Mouse (Mus musculus) testis, postnatal 14 days (tissue): ENCODE measurements at regions not wholly inside any gene's neighbourhood (a gene's known extent, or its start where the extent isn't known, plus 50 kb on each side); places are given as distances from the start of the nearest gene placed in this dataset.

ENCODE experiments used
- DNase-seq: peaks from one replicate; pipeline ENCODE4 v3.0.0; 2021; ENCODE audit warnings: low spot score

GRCm38 (mm10) chr10:126634731-126635130, 266.4 kb downstream of the Atp23 start:
- no peak for DNase-seq

- DNase-seq, result no peak
Observed at GRCm38 (mm10) chr10:126628057-126628456, 273.1 kb downstream of the Atp23 start.

DNA sequence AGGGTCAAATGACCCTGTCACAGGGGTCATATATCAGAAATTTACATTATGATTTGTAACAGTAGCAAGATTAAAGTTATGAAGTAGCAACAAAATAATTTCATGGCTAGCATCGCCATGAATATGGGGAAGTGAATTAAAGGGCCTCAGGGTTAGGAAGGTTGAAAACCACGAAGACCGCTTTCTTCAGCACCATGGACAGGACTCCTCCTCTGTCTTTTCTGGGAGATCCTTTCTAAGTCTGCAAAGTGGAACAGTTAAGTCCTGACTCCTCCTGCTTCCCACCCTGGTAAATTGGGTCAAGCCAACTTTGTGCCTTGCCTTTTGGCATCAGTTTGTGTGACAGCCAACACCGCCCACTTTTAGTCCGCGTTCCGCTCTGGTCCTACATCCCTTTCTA, 275.7 kb downstream of the Atp23 start:
- DNase-seq, result no peak

- no peak for DNase-seq
Observed at GRCm38 (mm10) chr10:126620802-126621201, 280.4 kb downstream of the Atp23 start.

DNA sequence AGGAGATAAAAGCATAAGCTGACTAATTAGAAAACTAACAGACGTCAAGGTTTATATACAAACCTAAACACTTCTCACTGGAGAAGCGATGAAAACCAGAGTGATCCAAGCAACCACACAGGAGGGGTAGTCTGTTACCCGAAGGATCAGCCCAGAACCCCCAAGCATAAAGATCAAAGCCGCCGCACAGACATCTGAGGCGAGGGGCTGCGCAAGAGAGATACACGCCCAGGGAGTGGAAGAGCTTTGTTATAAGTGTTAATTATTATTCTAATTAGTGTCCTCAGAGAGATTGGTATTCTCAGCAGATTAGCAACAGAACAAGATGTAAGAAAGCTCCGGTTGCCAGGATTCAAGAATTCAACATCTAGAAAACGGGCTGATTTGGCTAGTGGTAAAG, 281.2 kb downstream of the Atp23 start:
- no peak for DNase-seq

- no peak for DNase-seq
Observed at GRCm38 (mm10) chr10:126612226-126612625, 288.9 kb downstream of the Atp23 start.

GRCm38 (mm10) chr10:126610506-126610905, 290.6 kb downstream of the Atp23 start:
- no peak for DNase-seq

GRCm38 (mm10) chr10:126599686-126600085, 301.5 kb downstream of the Atp23 start:
- DNase-seq, result no peak

- no peak for DNase-seq
Observed at GRCm38 (mm10) chr10:126568155-126568554, 333.0 kb downstream of the Atp23 start.

DNA sequence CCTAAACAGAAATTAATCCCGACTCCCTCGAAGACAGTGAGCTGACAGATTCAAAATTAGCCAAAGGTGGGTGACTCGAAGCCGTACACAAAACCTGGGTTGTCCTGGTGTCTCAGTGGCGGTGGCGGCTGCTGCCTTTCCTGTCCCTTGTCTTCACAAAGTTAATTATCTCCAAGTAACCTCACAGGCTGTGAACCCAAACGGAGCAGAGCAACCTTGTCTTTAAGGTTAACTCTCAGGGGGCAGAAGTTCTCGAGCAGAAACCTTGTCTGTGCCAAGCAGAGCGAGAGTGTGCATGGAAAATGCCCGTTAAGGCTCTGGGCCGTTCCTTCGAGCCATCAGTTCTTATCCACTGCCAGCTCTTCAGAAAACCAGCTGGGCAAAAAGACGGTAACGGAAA, 335.8 kb downstream of the Atp23 start:
- DNase-seq, result no peak

DNA sequence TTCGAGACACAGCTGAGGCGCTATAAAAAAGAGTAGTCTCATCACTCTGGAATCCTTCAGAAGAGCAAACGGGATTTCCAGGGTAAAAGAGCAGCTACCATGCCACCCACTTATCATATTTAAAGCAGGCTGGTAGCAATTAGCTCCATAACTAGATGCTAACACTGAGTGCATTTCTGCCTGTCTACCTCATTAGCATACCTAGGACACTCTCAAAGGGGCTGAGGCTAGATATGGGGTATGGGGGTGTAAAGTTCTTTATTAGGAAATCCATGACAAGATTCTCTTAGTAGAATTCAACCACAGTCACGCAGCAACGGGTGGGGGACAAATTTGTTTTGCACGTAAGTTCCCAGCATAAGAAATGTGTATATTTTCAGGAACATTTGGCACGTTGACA, 346.1 kb downstream of the Atp23 start:
- no peak for DNase-seq

GRCm38 (mm10) chr10:126531950-126532349, 369.2 kb downstream of the Atp23 start:
- no peak for DNase-seq

- DNase-seq, result no peak
Observed at GRCm38 (mm10) chr10:126531368-126531767, 369.8 kb downstream of the Atp23 start.

DNA sequence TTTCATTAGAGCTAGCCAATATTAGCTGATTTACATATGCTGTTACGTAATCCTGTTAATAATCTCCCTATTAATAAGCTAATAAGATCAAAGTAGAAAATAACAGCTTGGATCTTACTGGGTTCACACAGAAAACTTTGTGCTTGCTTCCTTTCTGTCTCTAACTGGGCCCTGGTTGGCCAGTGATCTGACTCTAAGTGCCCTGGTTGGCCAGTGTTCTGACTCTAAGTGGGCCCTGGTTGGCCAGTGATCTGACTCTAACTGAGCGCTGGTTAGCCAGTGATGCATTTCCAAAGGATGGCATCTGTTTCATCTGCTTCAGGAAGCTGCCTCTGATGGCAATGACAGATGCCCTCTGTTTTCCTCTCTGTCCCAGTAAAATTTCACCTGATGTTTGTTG, 372.4 kb downstream of the Atp23 start:
- no peak for DNase-seq

GRCm38 (mm10) chr10:126526186-126526585, 375.0 kb downstream of the Atp23 start:
- DNase-seq, result no peak

DNA sequence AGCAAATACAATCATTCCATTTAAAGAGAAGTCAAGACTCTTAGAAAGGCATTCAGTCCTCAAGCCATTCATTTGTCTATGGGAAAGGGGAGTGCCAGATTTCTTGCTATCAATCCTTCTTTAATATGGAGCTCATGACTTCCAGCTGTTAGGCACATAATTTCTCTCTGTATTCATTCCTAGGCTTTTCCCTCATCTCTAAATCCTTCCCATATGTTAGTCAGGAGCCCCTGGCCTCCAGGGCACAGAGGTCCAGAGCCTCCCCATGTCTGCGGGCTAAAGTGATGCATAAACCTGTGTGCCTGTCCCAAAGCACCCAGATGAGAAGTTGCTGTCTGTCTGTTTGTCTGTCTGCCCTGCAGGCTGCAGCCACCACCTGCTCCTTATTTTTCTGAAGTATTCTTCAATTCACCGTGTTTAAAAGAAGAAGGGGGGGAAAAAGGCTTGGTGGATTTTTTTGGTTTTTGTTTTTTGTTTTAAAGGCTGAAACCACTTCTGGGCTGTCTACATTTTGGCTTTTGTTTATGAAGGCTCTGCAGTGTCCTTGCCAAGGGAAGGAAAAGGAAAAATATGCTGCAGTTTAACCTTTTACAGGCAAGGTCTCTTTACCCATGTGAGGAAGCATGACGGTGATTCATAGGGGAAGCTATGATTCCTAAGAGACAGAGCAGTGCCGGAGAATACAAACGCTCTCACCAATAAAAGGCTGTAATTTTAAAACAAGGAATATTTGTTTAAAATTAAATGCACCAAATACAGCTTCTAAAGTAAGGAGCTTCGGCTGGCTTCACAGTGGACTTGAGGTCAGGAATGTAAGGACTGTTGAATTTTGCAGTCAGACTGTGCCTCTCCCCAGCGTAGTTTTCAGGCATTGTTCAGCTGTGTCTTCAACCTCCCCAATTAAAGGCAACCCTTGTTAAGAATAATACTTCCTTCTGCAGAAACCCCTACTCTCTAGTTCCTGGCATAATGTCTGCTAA, 379.0 kb downstream of the Atp23 start:
- DNase-seq, result no peak

GRCm38 (mm10) chr10:126520973-126521372, 380.2 kb downstream of the Atp23 start:
- no peak for DNase-seq

GRCm38 (mm10) chr10:126513185-126513584, 388.0 kb downstream of the Atp23 start:
- no peak for DNase-seq

DNA sequence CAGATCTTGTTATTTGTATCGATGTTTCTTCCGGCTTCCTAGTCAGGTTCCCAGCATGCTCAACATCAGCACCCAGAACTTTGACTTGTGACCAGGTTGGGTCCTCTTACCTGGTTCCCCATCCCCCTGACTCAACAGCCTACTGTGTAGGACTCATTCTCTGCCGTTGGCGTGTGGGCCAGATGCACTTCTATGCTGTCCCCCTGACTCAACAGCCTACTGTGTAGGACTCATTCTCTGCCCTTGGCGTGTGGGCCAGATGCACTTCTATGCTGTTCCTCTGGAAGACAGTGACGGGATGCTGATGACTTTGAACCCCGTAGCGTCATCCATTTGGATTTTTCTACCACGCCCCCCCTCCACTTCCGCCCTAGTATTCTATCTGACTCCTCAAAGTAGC, 389.6 kb downstream of the Atp23 start:
- DNase-seq, result peak; percentile 94

DNA sequence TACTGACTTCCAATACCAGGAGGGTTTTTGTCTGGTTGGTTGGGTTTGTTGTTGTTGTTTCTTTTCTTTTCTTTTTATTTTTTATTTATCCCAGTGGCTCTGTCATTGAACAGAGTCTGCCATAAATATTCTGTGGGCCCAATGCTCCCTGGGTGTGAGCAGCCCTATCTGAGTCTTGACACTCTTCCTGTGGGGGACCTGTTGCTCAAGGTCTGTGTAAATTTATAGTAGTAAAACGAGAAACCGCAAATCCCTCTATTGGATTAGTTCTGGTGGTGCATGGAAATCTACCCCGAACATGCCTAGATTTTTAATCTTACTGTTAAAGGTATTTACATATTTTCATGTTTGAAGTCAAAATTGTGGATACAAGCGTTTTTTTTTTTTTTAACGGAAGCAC, 395.2 kb downstream of the Atp23 start:
- DNase-seq, result no peak

DNA sequence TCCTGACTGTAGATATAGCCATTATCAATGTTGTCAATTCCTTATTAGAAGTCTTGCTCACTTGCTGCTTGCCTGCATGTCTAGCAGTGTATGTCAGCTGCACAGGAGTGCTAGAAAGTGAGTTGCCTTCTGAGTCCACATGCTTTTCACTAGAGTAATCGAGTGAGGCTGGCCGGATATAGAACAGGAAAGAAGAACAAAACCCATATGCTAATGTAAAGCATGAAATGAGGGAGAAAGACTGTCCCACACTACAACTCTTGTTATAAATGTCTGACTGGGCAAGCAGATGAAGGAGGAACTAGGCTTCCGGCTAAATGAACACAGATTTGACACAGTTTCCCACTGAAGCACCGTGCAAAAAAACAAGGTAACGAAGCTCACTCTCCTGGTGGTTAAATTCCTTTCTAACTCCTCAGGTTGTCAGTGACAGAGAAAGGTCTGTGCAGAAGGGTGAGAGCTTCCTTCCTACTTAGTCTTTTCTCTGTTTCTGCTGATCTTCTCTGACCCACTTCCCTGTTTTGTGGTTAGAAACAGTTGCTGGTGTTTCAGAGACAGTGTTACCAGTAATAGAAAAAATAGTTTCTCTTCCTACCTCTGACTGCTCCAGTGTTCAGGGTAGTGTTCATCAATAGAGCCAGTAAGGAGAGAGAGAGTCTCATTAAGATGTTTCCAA, 399.0 kb downstream of the Atp23 start:
- no peak for DNase-seq

- DNase-seq, result no peak
Observed at GRCm38 (mm10) chr10:126498726-126499125, 402.4 kb downstream of the Atp23 start.

DNA sequence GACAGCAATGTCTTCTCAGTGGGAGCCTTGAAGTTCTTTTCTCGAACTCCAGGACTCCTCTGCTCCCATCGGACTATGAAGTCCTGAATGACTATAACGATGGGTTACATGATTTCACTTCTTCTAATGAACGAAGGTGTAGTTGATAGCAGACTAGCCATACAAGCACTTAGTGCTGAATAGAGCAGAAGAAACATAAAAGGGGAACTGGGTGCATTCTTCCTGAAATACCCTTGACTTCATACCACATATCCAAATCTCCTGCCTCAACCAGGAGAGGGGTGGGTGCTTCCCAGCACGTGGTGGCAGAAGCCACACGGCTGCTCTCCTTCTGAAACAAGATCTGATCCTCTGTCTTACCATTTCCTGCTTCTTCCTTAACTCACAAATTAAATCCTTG, 407.4 kb downstream of the Atp23 start:
- no peak for DNase-seq
